Mouse (Mus musculus) c-Kit-negative CD71-positive TER-119-positive erythroid progenitor cells, embryonic 14.5 days (primary cell): ENCODE measurements around the gene Faf2.
"Not testable (repeated sequence)": the region's sequence is repeated elsewhere in the genome, so short reads cannot be mapped to it uniquely, and the experiment has no call there.

Source experiments
- DNase-seq: peaks from one replicate; pipeline ENCODE4 v3.0.0-alpha.2; 2013; ENCODE audit warnings: low read depth, low spot score

Faf2 gene

GRCm38 (mm10) chr13:54607204-54607603, 14.4 kb upstream of the Faf2 start:
- no peak for DNase-seq

DNA sequence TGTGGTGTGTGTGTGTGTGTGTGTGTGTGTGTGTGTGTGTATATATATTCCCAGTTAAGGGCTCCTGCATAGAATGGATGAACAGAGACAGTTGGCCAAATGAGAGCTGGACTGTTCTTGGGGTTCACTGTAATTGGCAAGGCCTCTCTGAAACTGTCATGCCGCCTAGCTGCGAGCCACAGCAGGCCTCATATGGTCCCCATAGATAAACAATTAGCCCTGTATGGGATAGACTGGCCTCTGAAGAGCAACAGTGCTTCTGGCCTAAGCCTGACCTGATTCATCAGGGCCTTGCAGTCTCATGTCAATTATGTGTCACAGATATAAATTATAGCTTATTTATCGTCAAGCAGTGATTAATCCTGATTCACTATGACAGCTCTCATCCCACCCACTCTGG, 13.6 kb upstream of the Faf2 start:
- no peak for DNase-seq

- DNase-seq: no peak
Measured at GRCm38 (mm10) chr13:54608666-54609065, 12.9 kb upstream of the Faf2 start.

- no peak for DNase-seq
Measured at GRCm38 (mm10) chr13:54609301-54609700, 12.3 kb upstream of the Faf2 start.

GRCm38 (mm10) chr13:54610613-54610971, 11.0 kb upstream of the Faf2 start:
- DNase-seq: no peak

GRCm38 (mm10) chr13:54610972-54611754, 10.4 kb upstream of the Faf2 start, which contains the start of gene Cltb:
Gene Cltb (minus strand): TSS chr13:54611344.
- DNase-seq: peak; percentile 66

- DNase-seq: not testable (repeated sequence)
Measured at GRCm38 (mm10) chr13:54613141-54613540, 8.4 kb upstream of the Faf2 start.

GRCm38 (mm10) chr13:54616307-54616706, 5.3 kb upstream of the Faf2 start:
- no peak for DNase-seq

- DNase-seq: no peak
Measured at GRCm38 (mm10) chr13:54616998-54617397, 4.6 kb upstream of the Faf2 start.

GRCm38 (mm10) chr13:54621960-54622521, 457 bp downstream of the Faf2 start:
- DNase-seq: no peak

DNA sequence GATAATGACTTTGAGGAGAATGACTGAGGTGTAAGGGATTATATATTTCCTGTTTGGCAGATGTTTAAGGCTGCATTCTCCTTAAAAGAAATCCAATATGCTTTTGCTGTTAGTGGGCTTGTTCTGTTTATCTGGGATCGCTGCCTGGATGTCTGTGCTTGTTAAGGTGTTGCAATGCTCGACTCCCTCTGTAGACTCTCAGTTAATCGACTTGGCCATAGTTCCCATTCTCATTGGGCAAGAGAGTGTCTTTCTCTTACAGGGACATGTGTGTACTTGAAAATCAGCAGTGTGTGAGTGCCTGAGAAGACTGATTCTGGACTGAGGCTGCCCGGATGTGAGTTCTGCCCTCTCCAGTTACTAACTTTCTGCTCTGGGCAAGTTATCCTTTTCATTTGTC, 7.5 kb downstream of the Faf2 start:
- no peak for DNase-seq

GRCm38 (mm10) chr13:54632731-54633277, 11.2 kb downstream of the Faf2 start:
- no peak for DNase-seq

DNA sequence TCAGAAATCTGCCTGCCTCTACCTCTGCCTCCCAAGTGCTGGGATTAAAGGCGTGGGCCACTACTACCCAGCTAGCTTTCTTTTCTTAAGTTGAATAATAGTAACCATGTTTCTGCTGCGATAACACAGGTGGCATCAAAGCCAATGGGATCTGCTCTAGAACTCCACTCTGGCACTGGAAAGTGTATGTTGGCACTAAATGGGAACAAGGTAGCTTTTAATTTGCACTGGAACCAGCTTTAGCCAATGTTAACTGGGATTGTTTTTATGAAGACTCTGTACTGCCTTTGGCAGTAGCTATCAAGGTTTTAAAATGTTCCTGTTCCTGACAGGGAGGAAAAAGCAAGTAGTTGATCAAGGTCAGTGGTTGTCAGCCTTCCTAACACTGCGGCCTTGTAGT, 13.4 kb downstream of the Faf2 start:
- no peak for DNase-seq

- DNase-seq: no peak
Measured at GRCm38 (mm10) chr13:54650461-54650860, 28.9 kb downstream of the Faf2 start.

- DNase-seq: no peak
Measured at GRCm38 (mm10) chr13:54660877-54661276, 39.3 kb downstream of the Faf2 start.

GRCm38 (mm10) chr13:54661358-54661757, 39.8 kb downstream of the Faf2 start:
- DNase-seq: no peak

DNA sequence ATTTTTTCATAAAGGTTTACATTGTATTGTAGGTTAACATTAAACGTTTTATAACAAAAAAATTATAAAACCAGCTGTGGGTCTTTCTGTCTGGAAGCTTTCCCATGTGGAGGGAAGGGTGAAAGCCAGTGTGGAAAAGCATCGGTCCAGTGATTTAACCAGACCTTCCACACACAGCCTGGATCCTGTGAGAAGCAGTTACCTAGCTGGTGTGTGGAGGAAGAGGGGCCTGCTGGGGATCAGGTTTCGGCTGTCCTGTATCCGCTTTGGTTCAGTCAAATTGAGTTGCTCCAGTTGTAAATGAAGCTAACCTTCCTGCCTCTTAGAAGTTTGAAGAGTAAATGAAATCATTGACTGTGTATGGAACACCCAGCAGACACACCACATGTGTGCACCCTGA, 42.4 kb downstream of the Faf2 start:
- no peak for DNase-seq

- no peak for DNase-seq
Measured at GRCm38 (mm10) chr13:54664509-54664908, 42.9 kb downstream of the Faf2 start.

GRCm38 (mm10) chr13:54665062-54665461, 43.5 kb downstream of the Faf2 start:
- no peak for DNase-seq

- no peak for DNase-seq
Measured at GRCm38 (mm10) chr13:54670491-54670890, 48.9 kb downstream of the Faf2 start.

GRCm38 (mm10) chr13:54675895-54676590, 54.5 kb downstream of the Faf2 start:
- DNase-seq: no peak

- DNase-seq: no peak
Measured at GRCm38 (mm10) chr13:54678263-54678662, 56.7 kb downstream of the Faf2 start.
